Mouse (Mus musculus): Measurements from ENCODE around the gene Atp7b.

The Atp7b gene

GRCm38 (mm10) chr8:22059821-22060445, at the start of gene Atp7b:
Gene Atp7b, minus strand, starts transcription at chr8:22060305.
- peak; percentile 64 for DNase-seq (ENCODE audit: low read depth, low spot score)

DNA sequence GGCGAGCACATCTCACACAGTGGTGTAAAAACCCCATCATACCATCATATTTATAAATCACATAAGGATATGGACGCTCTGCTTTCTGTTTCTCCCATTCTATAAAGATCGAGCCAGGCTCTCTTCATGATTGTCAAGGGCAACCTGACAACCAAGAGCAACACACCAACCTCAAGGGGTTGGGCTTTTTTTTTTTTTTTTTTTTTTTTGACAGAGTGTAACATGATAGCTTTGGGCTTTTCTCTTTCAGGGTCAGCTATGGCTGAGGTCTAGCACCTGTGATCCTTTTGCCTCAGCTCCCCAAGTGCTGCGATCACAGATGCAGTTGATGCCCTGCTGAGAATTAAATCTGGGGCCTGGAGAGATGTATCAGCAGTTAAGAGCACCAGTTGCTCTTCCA, 46.9 kb upstream of the Atp7b start:
- DNase-seq (ENCODE audit: low read depth, low spot score) = no peak

- no peak for DNase-seq (ENCODE audit: low read depth, low spot score)
Observed at GRCm38 (mm10) chr8:22091568-22091967, 31.5 kb upstream of the Atp7b start.

DNA sequence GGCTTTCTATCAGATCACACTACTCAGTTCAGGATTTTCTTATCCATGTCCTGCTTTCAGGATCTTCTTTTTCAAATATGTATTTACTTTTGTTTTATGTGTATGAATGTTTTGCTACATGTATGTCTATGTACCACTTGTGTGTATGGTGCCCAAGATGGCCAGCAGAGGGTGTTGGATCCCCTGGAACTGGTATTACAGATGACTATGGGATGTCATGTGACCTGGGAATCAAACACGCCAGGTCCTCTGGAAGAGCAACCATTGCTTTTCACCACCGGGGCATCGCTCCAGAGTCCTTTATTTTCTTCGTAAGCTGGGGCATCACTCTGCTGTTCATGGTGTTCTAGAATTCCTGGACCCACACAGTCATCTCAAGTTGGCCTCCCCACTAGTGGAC, 29.1 kb upstream of the Atp7b start:
- no peak for DNase-seq (ENCODE audit: low read depth, low spot score)

- DNase-seq (ENCODE audit: low read depth, low spot score) = no peak
Observed at GRCm38 (mm10) chr8:22079313-22080007, 19.4 kb upstream of the Atp7b start.

DNA sequence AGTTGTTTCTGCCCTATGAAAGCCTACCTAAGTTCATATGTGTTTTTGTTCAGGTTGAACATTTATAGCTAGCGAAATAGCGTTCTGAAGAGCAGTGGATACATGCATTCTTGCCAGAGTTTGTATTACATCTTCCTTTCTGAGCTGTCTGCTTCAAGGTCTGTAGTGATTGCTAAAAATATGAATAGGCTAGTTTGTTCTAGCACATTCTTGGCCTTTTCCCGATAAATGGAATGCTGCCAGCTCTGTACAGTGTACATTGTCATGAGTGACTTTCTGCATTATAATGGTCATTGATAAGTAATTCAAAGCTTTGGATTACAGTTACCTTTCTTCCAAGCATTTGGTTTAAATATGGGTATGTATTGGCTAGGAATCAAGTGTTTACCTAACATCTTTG, 1.0 kb upstream of the Atp7b start:
- DNase-seq (ENCODE audit: low read depth, low spot score) = no peak

GRCm38 (mm10) chr8:22060446-22060889, 363 bp upstream of the Atp7b start, which contains the start of gene Alg11:
Gene Alg11, plus strand, starts transcription at chr8:22060721.
- DNase-seq (ENCODE audit: low read depth, low spot score) = peak; percentile 99

DNA sequence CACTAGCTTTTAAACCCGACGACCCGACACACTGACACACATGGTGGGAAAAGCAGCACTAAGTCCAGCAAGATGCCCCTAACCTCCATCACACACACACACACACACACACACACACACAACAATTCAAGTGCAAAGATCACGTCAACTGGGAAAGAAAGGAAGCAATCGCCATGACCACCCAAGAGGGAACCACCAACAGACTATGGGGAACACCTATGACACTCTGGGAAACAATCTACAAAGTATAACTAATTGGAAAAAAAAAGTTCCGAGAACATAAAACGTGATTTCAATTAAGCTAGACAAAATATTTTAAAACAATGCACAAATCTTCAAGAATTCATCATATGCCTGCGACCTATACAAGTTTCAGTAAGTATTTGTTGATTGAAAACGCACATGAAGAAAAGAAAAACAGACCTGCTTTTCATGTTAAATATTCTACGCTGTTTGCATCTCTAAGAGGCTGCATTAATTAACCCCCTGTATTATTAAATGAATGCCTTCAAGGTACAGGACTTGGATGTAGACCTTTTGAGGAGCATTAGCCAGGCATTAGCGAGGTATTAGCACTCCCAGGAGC, 859 bp downstream of the Atp7b start:
- DNase-seq (ENCODE audit: low read depth, low spot score) = no peak

- DNase-seq (ENCODE audit: low read depth, low spot score) = no peak
Observed at GRCm38 (mm10) chr8:22058368-22058767, 1.7 kb downstream of the Atp7b start.

DNA sequence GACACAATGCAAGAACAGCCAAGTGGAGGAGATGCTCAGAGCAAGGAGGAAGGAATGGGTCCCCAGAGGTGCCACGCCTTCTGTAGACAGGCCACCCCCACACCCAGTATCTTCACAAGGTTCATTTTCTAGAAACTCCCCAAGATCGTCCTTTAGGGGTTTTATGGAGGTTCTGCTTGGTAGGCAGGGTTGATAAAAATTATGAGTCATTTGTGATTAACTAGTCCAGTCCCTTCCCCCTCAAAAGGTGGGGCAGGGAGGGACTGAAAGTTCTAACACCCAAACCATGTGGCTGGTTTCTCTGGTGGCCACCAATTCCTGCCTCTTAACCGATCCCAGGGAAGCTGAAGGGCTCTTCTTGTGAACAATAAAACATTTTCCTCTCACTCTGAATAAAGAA, 3.3 kb downstream of the Atp7b start:
- DNase-seq (ENCODE audit: low read depth, low spot score) = no peak

GRCm38 (mm10) chr8:22055492-22055877, 4.6 kb downstream of the Atp7b start:
- no peak for DNase-seq (ENCODE audit: low read depth, low spot score)

DNA sequence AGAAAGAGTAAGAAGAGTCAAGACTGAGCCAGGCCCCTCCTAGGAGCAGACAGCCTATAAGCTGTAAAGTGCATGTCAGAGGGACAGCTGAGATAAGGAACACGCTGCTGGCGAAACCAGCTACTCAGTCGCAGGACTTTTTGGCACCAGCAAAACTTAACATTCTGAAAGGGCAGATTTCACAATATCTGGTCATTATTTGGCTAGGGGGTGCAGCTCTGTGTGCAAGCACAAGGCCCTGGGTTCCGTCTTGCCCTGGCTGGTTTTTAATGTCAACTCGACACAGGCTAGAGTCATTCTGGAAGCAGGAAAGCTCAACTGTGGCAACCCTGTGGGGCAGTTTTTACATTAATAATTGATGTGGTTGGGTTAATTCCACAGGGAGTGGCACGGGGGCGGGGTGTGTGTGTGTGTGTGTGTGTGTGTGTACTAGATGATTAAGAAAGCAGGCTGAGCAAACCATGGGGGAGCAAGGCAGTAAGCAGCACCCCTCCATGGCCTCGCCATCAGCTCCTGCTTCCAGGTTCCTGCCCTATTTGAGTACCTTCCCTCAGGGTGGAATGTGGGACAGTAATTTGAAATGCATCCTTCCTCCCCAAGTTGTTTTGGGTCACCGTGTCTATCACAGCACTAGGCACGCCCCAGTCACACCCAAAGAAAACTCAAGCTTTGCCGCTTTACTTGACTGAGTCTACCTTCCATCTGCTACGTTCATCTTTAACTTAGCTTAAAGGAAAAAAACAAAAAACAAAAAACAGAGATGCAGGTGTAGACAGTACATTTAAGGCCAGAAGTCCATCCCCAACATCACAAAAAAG, 5.2 kb downstream of the Atp7b start:
- DNase-seq (ENCODE audit: low read depth, low spot score) = no peak

- peak; percentile 16 for DNase-seq (ENCODE audit: low read depth, low spot score)
Observed at GRCm38 (mm10) chr8:22047699-22048464, 12.2 kb downstream of the Atp7b start.

DNA sequence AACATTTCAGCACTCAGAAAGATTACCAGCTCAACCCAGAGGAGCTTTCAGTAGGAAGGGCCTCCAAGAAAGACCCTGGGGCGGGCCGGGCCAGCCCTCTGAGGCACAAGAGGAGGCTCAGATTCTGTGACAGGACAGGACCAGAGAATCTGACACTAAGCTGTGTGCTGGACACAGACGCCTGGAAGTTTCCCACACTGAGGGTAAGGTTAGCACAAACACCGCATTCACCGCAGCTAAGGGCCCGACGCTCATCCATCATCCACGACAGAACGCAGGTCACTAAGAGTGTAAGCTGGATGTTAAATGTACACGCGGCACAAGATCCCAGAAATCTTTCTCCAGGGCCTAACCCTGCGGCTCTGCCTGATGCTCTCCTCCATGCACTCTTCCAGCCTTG, 16.4 kb downstream of the Atp7b start:
- no peak for DNase-seq (ENCODE audit: low read depth, low spot score)

DNA sequence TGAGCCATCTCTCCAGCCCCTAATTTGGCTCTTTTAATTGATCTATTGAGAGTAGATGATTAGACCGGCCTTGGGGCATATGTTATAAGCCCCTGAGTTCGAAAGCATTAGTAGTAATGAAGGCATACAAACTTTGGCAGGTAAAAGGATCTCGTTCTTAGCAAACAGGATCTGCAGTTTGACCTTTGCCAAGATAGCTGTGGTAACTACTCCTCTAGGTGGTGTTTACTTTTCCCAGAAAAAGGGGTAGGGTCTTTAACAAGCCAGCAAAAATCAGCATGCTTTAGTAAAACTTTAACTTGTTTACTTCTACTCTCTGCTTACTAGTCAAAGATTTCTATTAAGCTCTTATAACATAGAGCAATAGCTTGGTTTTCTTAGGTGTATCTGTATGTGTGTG, 17.6 kb downstream of the Atp7b start:
- DNase-seq (ENCODE audit: low read depth, low spot score) = no peak

DNA sequence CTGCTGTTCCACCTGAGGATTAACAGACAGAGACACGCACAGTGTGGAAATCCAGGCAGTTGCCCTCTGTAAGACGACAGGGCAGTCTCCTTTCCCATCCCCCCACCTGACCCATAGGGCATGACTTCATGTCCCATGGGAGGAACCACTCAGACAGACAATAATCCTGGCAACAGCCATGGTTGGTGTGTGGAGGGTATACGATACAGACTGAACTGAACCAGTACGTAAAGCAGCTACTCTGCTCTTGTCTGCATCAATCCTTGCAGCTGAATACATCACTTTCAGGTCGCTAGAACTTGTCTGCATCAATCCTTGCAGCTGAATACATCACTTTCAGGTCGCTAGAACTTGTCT, 20.0 kb downstream of the Atp7b start:
- no peak for DNase-seq (ENCODE audit: low read depth, low spot score)

DNA sequence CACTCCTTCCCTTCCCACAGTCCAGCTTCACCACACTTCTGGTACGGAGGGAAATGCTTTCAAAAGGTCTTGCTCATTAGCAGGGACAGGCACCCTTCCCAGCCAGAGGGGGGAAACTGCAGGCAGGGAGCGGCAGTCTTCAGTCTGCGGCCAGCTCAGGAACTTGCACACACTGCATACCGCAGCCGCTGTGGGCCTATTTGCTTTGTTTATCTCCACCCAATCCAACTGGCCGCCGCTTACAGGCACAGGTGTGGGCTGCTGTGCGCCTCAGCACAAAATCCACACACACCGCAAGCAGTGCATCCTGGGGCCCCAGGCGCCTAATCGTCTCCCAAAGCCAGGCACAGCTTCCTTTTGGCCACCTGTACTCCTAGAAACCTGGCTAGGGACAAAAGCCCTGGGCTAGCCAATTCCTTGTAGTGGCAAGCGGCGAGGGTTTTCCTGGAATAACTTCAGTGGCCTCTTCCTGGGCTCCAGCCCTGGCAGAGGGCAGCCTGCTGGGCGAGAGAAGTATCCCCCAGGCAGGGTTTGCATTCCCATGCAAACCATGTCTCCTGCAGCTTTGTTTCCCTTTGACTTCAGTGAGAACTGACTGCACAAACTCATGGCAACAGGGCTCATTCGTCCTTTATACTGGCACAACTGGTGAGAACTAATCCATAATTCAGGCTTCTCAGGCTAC, 20.5 kb downstream of the Atp7b start:
- DNase-seq (ENCODE audit: low read depth, low spot score) = no peak

DNA sequence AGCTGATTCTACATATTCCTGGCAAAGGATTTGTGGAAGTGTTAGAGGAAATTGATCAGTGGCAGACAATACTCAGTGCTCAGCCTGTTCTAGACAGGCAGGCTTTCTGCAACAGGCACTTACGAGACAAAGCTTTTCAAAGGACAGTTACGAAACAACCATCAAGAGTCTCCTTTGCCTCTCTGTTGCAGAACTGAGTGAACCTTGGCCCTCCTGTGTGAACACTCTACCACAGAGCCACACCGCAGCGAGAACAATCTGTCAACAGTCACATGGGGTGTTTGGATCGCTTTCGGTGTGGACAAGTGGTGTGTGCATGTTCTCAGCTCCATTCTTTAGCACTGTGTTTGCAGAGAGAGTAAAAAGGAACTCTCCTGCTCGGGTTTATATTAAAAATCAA, 23.1 kb downstream of the Atp7b start:
- DNase-seq (ENCODE audit: low read depth, low spot score) = no peak

GRCm38 (mm10) chr8:22036137-22036536, 24.0 kb downstream of the Atp7b start:
- DNase-seq (ENCODE audit: low read depth, low spot score) = no peak

- no peak for DNase-seq (ENCODE audit: low read depth, low spot score)
Observed at GRCm38 (mm10) chr8:22030990-22031389, 29.1 kb downstream of the Atp7b start.

- no peak for DNase-seq (ENCODE audit: low read depth, low spot score)
Observed at GRCm38 (mm10) chr8:22028973-22029372, 31.1 kb downstream of the Atp7b start.
